Comparison of ENCODE assay signal across 8 mouse cellular contexts in genomic region chr10:58394170-58394569, GRCm38 (mm10). TPM values are rescaled to one million over a fixed set of nuclear protein-coding genes. Genes with fewer than 3 reads are reported as not detected.
A peak's percentile ranks its signal among the peaks of the same experiment; 100 is the strongest.
DNase-seq lines count a peak whose midpoint lies in the region; ATAC-seq and TF ChIP-seq lines count a peak whose summit lies in the region.

No protein-coding gene starts in this region.

- no peaks in the 10 kb centered on the region for H3K9me3 ChIP-seq in kidney, embryonic 16.5 days (ENCODE audit: low read length)
- no peaks in the 10 kb centered on the region for H3K9me3 ChIP-seq in forebrain, postnatal 0 days (ENCODE audit: low read length)

- peak overlapping the region; percentile 64 for H3K27ac ChIP-seq in kidney, embryonic 16.5 days (ENCODE audit: low read length)
- no peak overlapping the region for H3K27ac ChIP-seq in forebrain, postnatal 0 days (ENCODE audit: low read depth, low read length)

- peak; percentile 89 for ATAC-seq in kidney, embryonic 16.5 days (ENCODE audit: low FRiP score, low TSS enrichment)
- no peak for ATAC-seq in forebrain, postnatal 0 days

- peak; percentile 18 for DNase-seq in embryo, embryonic 10 days (ENCODE audit: low spot score)
- no peak for DNase-seq in embryo, embryonic 10.5 days (ENCODE audit: low spot score)
- DNase-seq in gastrocnemius, postnatal 10 days = peak; percentile 54
- DNase-seq in lung, postnatal 4 days = peak; percentile 75 to 83
- DNase-seq in layer of hippocampus, adult 18-20 months (ENCODE audit: low spot score in 2 of 2) = no peak
- DNase-seq in forebrain, postnatal 0 days = no peak
- DNase-seq in left cerebral cortex, postnatal 4 days = no peak

- H3K27me3 ChIP-seq in kidney, embryonic 16.5 days (ENCODE audit: insufficient read depth, low read length) = no peaks in the 10 kb centered on the region
- H3K27me3 ChIP-seq in forebrain, postnatal 0 days (ENCODE audit: insufficient read depth, low read length) = no peaks in the 10 kb centered on the region

- no peak for TF ChIP-seq CTCF in forebrain, postnatal 0 days (IDR thresholded peaks at IDR 0.05; ENCODE audit: low read depth)

- peak overlapping the region; percentile 15 for H3K4me3 ChIP-seq in kidney, embryonic 16.5 days (ENCODE audit: low read length)
- no peak overlapping the region for H3K4me3 ChIP-seq in forebrain, postnatal 0 days (ENCODE audit: low read depth, low read length)

- peak overlapping the region; percentile 26 for H3K4me2 ChIP-seq in kidney, embryonic 16.5 days (replicated peaks; ENCODE audit: low read depth, low read length)
- H3K4me2 ChIP-seq in forebrain, postnatal 0 days (ENCODE audit: low read depth) = no peak overlapping the region

- H3K36me3 ChIP-seq in kidney, embryonic 16.5 days (ENCODE audit: insufficient read depth, low read length) = no peaks in the 10 kb centered on the region
- 0 out of 2 replicates have a peak, but pooled peaks cover 2% of the 10 kb centered on the region for H3K36me3 ChIP-seq in forebrain, postnatal 0 days (ENCODE audit: insufficient read depth)

- WGBS in kidney, embryonic 16.5 days = 43% methylated on average over 10 of the region's 10 CpGs
- WGBS in forebrain, postnatal 0 days = 71% methylated on average over 10 of the region's 10 CpGs

- H3K9ac ChIP-seq in kidney, embryonic 16.5 days (replicated peaks; ENCODE audit: low read length) = peak overlapping the region; percentile 43
- no peak overlapping the region for H3K9ac ChIP-seq in forebrain, postnatal 0 days

- intact Hi-C loops in left cerebral cortex, postnatal 4 days (cut with DNase I) = no loop called here

- peaks cover 16% of the 10 kb centered on the region for H3K4me1 ChIP-seq in kidney, embryonic 16.5 days (ENCODE audit: insufficient read depth, low read length)
- peaks cover 8% of the 10 kb centered on the region; the same call in 1 of the 2 replicates for H3K4me1 ChIP-seq in forebrain, postnatal 0 days (ENCODE audit: insufficient read depth)

RNA-seq across cellular contexts. Expression of gene Ranbp2, which starts 52.5 kb away (rescaled TPM):
- total RNA-seq in gastrocnemius, postnatal 10 days (2021) = 10 to 100 TPM; 52.6 to 59.6 TPM
- polyA plus RNA-seq in kidney, embryonic 16.5 days (2015; fragmentation: Nextera tagmentation; extraction: Ambion mirVana) = 20.0 and 20.7 TPM in 2 replicates
- 10 to 100 TPM; 79.4 to 80.8 TPM for total RNA-seq in layer of hippocampus, adult 18-20 months (2021)
- total RNA-seq in forebrain, postnatal 0 days (2014; rRNA removed) = 51.6 and 65.4 TPM in 2 replicates
- 7.1 and 10.9 TPM in 2 replicates for polyA plus RNA-seq in forebrain, postnatal 0 days (2015; fragmentation: Nextera tagmentation; extraction: Ambion mirVana)
- 10 to 100 TPM; 59.5 to 63.3 TPM for total RNA-seq in left cerebral cortex, postnatal 4 days (2021)

Comparison
In these comparisons a context has a peak if more than half of its experiments do, and no peak if none do; other contexts are left out.
1. DNase-seq: peak in embryo, embryonic 10 days (single experiment), gastrocnemius, postnatal 10 days (single experiment) and lung, postnatal 4 days (2 of 2); none in embryo, embryonic 10.5 days (single experiment), layer of hippocampus, adult 18-20 months (0 of 2), forebrain, postnatal 0 days (single experiment) and left cerebral cortex, postnatal 4 days (single experiment).